Mouse (Mus musculus): ENCODE data around the gene 1700016K19Rik.

DNA sequence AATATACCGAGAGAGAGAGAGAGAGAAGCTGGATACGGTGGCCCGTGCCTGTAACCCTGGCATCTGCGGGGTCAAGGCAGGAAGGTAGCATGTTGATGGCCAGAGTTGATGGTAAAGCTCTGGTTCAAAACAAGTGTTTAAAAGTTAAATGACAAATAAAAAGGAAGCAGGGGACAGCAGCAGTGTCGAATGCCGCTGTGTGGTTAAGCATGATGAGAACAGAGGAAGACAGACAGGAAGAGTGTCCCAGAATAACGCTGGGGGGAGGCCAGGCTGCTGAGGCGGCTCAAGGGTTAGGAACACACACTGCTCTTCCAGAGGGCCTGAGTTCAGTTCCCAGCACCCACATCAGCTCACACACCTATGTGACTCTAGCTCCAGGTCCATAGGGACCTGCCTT, 7.2 kb upstream of the 1700016K19Rik start:
- TF ChIP-seq CTCF (IDR thresholded peaks at IDR 0.05; ENCODE audit: low read depth, low read length) = no peak
- TF ChIP-seq POLR2A (IDR thresholded peaks at IDR 0.05; ENCODE audit: extremely low read depth, insufficient read depth, low read length) = no peak

All from liver, adult 2 months (tissue).